Mouse (Mus musculus): ENCODE results near the gene Rhbdl3. TPM values are rescaled to one million over a fixed set of nuclear protein-coding genes. Genes with fewer than 3 reads are reported as not detected.

Rhbdl3 gene
- polyA plus RNA-seq, 1 experiment from 2014 or later, result 0.71 TPM

DNA sequence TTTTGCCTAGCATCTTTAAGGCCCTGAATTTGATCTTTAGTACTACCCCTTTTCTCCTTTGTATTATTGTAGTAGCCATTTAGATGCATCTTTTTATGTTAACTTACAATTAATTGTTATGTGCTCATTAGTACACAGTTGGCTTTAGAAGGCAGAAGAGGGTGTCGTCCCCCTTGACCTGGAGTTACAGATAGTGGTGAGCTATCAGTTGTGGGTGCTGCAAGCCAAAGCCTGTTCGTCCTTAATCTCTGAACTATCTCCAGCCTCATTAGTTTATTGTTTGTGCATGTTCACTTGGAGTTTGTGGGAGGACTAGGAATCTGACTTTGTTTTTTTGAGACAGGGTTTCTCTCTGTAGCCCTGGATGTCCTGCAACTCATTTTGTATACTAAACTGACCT lies 86.1 kb downstream of the Rhbdl3 start:
- Histone ChIP-seq H3K36me3 (peaks cover 63% of the 10 kb centered on the region), H3K9ac (no peak overlapping the region), H3K9me3 (no peaks in the 10 kb centered on the region), H3K4me3 (peak overlapping the region; percentile 89), H3K4me2 (peak overlapping the region; percentile 95), H3K27me3 (replicated peaks) (no peaks in the 10 kb centered on the region), H3K27ac (replicated peaks) (no peak overlapping the region), H3K4me1 (peaks cover 41% of the 10 kb centered on the region)
- 33% methylated on average over 2 of the region's 2 CpGs for WGBS
- ATAC-seq (ENCODE audit: extremely low read depth, insufficient number of reproducible peaks, low FRiP score, low TSS enrichment), result no peak

DNA sequence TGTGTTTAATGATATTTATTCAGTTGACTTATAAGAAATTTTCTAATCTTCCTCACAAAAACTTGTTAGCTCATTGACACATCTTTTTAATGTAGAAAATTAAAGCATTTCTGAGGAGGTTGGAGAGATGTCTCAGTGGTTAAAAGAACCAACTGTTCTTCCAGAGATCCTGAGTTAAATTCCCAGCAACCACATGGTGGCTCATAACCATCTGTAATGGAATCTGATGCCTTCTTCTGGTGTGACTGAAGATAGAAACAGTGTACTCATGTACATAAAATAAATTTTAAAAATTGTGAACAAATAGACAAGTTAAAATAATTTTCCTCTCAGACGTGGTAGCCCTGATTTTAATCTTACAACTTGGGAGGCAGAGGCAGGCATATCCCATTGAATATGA lies 89.2 kb downstream of the Rhbdl3 start:
- Histone ChIP-seq H3K27ac (replicated peaks) (no peak overlapping the region), H3K27me3 (replicated peaks) (no peaks in the 10 kb centered on the region), H3K4me3 (no peak overlapping the region), H3K9me3 (no peaks in the 10 kb centered on the region), H3K36me3 (peaks cover 83% of the 10 kb centered on the region), H3K4me1 (peaks cover 30% of the 10 kb centered on the region), H3K9ac (no peak overlapping the region), H3K4me2 (no peak overlapping the region)
- no peak for ATAC-seq (ENCODE audit: extremely low read depth, insufficient number of reproducible peaks, low FRiP score, low TSS enrichment)
- WGBS, result 77% methylated on average over 1 of the region's 1 CpGs

DNA sequence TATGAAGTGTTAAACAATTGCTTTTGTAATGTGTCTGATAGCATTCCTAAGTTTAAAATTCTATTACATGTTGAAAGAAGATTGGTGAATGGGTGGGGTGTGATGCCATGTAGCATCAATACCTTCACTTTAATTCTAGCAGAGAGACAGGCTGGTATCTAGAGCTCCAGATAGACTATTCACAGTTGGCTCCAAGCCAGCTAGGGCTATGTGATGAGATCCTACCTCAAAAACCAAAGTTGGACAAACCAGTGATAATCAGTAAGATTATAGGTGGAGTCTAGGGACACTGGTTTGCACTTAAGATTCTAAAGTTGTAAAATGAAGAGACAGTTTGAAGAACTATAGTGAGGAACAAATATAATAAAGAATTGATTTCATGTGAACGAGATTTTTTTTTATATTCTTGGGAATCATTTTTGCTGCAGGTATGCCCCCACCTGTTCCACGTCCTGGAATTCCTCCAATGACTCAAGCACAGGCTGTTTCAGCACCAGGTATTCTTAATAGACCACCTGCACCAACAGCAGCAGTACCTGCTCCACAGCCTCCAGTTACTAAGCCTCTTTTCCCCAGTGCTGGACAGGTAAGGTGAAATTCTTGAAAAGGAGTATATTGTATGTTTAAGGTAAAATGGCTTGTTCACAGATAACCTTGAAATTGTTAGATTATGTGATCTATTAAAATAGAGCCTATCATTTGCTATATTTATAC lies 90.9 kb downstream of the Rhbdl3 start:
- H3K36me3 ChIP-seq, result peaks cover 84% of the 10 kb centered on the region
- 87% methylated on average over 2 of the region's 2 CpGs for WGBS
- peaks cover 13% of the 10 kb centered on the region for H3K4me1 ChIP-seq
- no peak overlapping the region for H3K27ac ChIP-seq (replicated peaks)
- H3K9ac ChIP-seq, result no peak overlapping the region
- no peak overlapping the region for H3K4me3 ChIP-seq
- no peaks in the 10 kb centered on the region for H3K9me3 ChIP-seq
- H3K4me2 ChIP-seq, result no peak overlapping the region
- no peaks in the 10 kb centered on the region for H3K27me3 ChIP-seq (replicated peaks)
- ATAC-seq (ENCODE audit: extremely low read depth, insufficient number of reproducible peaks, low FRiP score, low TSS enrichment), result no peak

DNA sequence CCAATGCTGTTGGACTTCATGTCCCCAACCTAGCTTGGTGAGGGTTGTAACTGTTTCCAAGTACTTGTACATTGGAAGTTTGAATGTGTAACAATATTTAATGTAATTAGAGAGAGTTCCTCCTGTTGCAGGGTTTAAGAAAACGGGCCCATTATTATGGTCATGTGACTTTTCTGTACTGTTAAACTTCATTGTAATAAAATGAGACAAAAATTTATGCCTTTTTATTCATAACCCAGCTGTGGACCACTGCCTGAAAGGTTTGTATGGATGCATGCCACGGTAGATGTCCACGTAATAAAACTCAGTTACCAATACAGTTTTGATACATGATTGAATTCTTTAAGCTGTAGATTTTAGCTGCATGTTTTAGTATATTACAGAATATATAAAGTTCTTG lies 95.2 kb downstream of the Rhbdl3 start:
- no peak for ATAC-seq (ENCODE audit: extremely low read depth, insufficient number of reproducible peaks, low FRiP score, low TSS enrichment)
- Histone ChIP-seq H3K4me3 (no peak overlapping the region), H3K4me1 (peaks cover 3% of the 10 kb centered on the region; the same call in 1 of the 2 replicates), H3K27me3 (replicated peaks) (no peaks in the 10 kb centered on the region), H3K36me3 (peaks cover 84% of the 10 kb centered on the region), H3K27ac (replicated peaks) (no peak overlapping the region), H3K9me3 (no peaks in the 10 kb centered on the region), H3K4me2 (no peak overlapping the region), H3K9ac (no peak overlapping the region)
- WGBS, result 92% methylated on average over 3 of the region's 3 CpGs

DNA sequence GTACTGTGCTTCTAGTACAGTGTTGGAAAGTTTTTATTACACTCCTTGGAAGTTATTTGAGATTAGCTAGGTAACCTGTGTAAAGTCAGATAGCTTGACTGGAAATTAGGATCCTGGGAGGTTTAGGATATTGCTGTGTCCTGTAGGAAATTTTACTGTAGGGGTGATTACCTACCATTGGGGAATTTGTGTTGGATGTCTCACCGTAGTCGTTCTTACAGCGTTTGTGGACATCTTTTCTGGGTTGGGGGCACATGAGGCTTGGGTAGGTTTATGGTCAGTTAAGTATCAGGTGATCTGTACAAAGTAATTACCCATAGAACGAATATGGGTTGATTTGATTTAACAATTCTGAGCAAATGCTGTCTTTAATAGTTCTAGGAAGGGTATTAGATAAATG lies 95.9 kb downstream of the Rhbdl3 start:
- Histone ChIP-seq H3K27ac (replicated peaks) (no peak overlapping the region), H3K9ac (no peak overlapping the region), H3K9me3 (no peaks in the 10 kb centered on the region), H3K27me3 (replicated peaks) (no peaks in the 10 kb centered on the region), H3K4me1 (no peaks in the 10 kb centered on the region), H3K4me2 (no peak overlapping the region), H3K4me3 (no peak overlapping the region), H3K36me3 (peaks cover 83% of the 10 kb centered on the region)
- no peak for ATAC-seq (ENCODE audit: extremely low read depth, insufficient number of reproducible peaks, low FRiP score, low TSS enrichment)
- WGBS, result 89% methylated on average over 4 of the region's 4 CpGs

Other genes starting within 250 kb of the Rhbdl3 start
- 30.2 and 35.1 TPM in 2 replicates for gene Crlf3, start 219.9 kb upstream of the Rhbdl3 start, polyA plus RNA-seq (2015; fragmentation: Nextera tagmentation; extraction: Ambion mirVana)
- 5.5 and 5.7 TPM in 2 replicates for gene Atad5, start 211.5 kb upstream of the Rhbdl3 start, polyA plus RNA-seq (2015; fragmentation: Nextera tagmentation; extraction: Ambion mirVana)
- gene Tefm, start 158.7 kb upstream of the Rhbdl3 start, polyA plus RNA-seq (2015; fragmentation: Nextera tagmentation; extraction: Ambion mirVana), result 27.2 and 29.6 TPM in 2 replicates
- 1.2 TPM in 2 replicates for gene Adap2, start 146.8 kb upstream of the Rhbdl3 start, polyA plus RNA-seq (2015; fragmentation: Nextera tagmentation; extraction: Ambion mirVana)
- 10.6 and 11.7 TPM in 2 replicates for gene Rnf135, start 117.1 kb upstream of the Rhbdl3 start, polyA plus RNA-seq (2015; fragmentation: Nextera tagmentation; extraction: Ambion mirVana)
- 52.5 and 56.4 TPM in 2 replicates for gene Rhot1, start 91.9 kb upstream of the Rhbdl3 start, polyA plus RNA-seq (2015; fragmentation: Nextera tagmentation; extraction: Ambion mirVana)
- gene 5730455P16Rik, start 77.1 kb downstream of the Rhbdl3 start, polyA plus RNA-seq (2015; fragmentation: Nextera tagmentation; extraction: Ambion mirVana), result 15.1 and 16.6 TPM in 2 replicates
- 135 and 144 TPM in 2 replicates for gene Zfp207, start 82.4 kb downstream of the Rhbdl3 start, polyA plus RNA-seq (2015; fragmentation: Nextera tagmentation; extraction: Ambion mirVana)
- gene Psmd11, start 127.7 kb downstream of the Rhbdl3 start, polyA plus RNA-seq (2015; fragmentation: Nextera tagmentation; extraction: Ambion mirVana), result 194 and 213 TPM in 2 replicates
- gene Cdk5r1, start 176.1 kb downstream of the Rhbdl3 start, polyA plus RNA-seq (2015; fragmentation: Nextera tagmentation; extraction: Ambion mirVana), result 0.36 and 0.59 TPM in 2 replicates